Mouse (Mus musculus) small intestine, adult 2 months (tissue): ENCODE results near the gene Sgsm2.

Experiments used
- CTCF ChIP-seq: fragments of 200-500 bp; IDR thresholded peaks from 2 replicates; pipeline ENCODE4 v1.5.1; 2012; ENCODE audit warnings: low read depth, mild to moderate bottlenecking, control low read depth, inconsistent platforms, low read length, moderate library complexity, mixed read lengths; ENCODE audit not compliant: insufficient replicate concordance, insufficient read length; ENCODE audit errors: extremely low read depth
- POLR2A ChIP-seq: fragments of 200-500 bp; IDR thresholded peaks from 2 replicates; pipeline ENCODE4 v1.6.1; 2012; ENCODE audit warnings: low read depth, mild to moderate bottlenecking, control low read depth, inconsistent platforms, low read length, moderate library complexity

DNA sequence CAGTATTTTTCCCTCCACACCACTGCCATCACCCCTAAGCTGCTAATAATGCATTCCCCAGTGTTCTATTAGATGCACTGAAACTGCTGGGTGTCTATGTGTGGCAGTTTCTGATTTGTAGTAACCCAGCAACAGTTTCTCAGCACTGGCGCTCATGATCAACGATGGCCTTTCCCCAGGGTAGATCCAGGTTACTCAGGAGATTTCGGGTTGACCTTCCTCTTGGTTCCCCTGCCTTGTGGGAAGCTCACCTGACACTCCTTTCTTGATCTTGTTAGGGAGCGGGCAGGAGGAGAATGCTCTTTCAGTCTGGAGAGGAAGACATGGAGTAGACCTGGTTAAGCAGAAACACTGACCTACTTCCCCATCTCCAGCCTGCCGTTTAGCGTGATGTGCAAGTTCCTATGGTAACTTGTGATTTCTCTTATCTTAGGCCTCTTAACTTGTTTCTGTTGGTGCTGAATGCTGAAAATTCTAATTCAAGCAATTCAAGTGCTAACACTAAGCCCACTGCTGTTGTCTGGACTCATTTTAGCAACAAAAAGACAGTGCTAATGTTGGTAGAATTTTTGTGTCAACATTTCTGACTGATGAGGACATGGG lies 88.5 kb downstream of the Sgsm2 start:
- TF ChIP-seq POLR2A (no peak), CTCF (no peak)
